Mouse (Mus musculus): Measurements from ENCODE around the gene Phc2. TPM values are rescaled to one million over a fixed set of nuclear protein-coding genes. Genes with fewer than 3 reads are reported as not detected.
A peak's percentile ranks its signal among the peaks of the same experiment; 100 is the strongest.

The Phc2 gene
- total RNA-seq, 2 experiments from 2014 or later: 36.1 to 48.5 TPM

GRCm38 (mm10) chr4:128733496-128733895, 79.0 kb downstream of the Phc2 start:
- intact Hi-C loops (cut with DNase I): no loop called here
- no peak for DNase-seq (ENCODE audit: low spot score)

- intact Hi-C loops (cut with DNase I): no loop called here
- peak; percentile 70 for DNase-seq (ENCODE audit: low spot score)
Observed at GRCm38 (mm10) chr4:128734217-128734616, 79.7 kb downstream of the Phc2 start.

GRCm38 (mm10) chr4:128734721-128735671, 80.5 kb downstream of the Phc2 start:
- intact Hi-C loops (cut with DNase I): loop anchor here (5.0 kb wide), 1 partner anchor 37 kb away; no protein-coding TSS in a partner anchor
- no peak for DNase-seq (ENCODE audit: low spot score)

GRCm38 (mm10) chr4:128737137-128737589, 82.7 kb downstream of the Phc2 start:
- no peak for DNase-seq (ENCODE audit: low spot score)
- intact Hi-C loops (cut with DNase I): loop anchor here (5.0 kb wide), 1 partner anchor 35 kb away; no protein-coding TSS in a partner anchor

GRCm38 (mm10) chr4:128737825-128738610, 83.5 kb downstream of the Phc2 start:
- DNase-seq (ENCODE audit: low spot score): no peak
- intact Hi-C loops (cut with DNase I): loop anchor here (5.0 kb wide), 1 partner anchor 34 kb away; no protein-coding TSS in a partner anchor

GRCm38 (mm10) chr4:128740878-128741277, 86.4 kb downstream of the Phc2 start:
- no peak for DNase-seq (ENCODE audit: low spot score)
- intact Hi-C loops (cut with DNase I): no loop called here

GRCm38 (mm10) chr4:128741906-128742305, 87.4 kb downstream of the Phc2 start:
- intact Hi-C loops (cut with DNase I): no loop called here
- no peak for DNase-seq (ENCODE audit: low spot score)

- DNase-seq (ENCODE audit: low spot score): no peak
- intact Hi-C loops (cut with DNase I): no loop called here
Observed at GRCm38 (mm10) chr4:128742379-128742970, 88.0 kb downstream of the Phc2 start.

- intact Hi-C loops (cut with DNase I): no loop called here
- DNase-seq (ENCODE audit: low spot score): no peak
Observed at GRCm38 (mm10) chr4:128743031-128743626, 88.6 kb downstream of the Phc2 start.

- no peak for DNase-seq (ENCODE audit: low spot score)
- intact Hi-C loops (cut with DNase I): no loop called here
Observed at GRCm38 (mm10) chr4:128745160-128745559, 90.7 kb downstream of the Phc2 start.

GRCm38 (mm10) chr4:128747614-128748270, 93.2 kb downstream of the Phc2 start:
- DNase-seq (ENCODE audit: low spot score): no peak
- intact Hi-C loops (cut with DNase I): no loop called here

- DNase-seq (ENCODE audit: low spot score): no peak
- intact Hi-C loops (cut with DNase I): no loop called here
Observed at GRCm38 (mm10) chr4:128748309-128748708, 93.8 kb downstream of the Phc2 start.

GRCm38 (mm10) chr4:128751006-128751405, 96.5 kb downstream of the Phc2 start:
- intact Hi-C loops (cut with DNase I): no loop called here
- no peak for DNase-seq (ENCODE audit: low spot score)

GRCm38 (mm10) chr4:128752031-128752757, 97.7 kb downstream of the Phc2 start:
- intact Hi-C loops (cut with DNase I): no loop called here

GRCm38 (mm10) chr4:128753571-128753970, 99.1 kb downstream of the Phc2 start:
- no peak for DNase-seq (ENCODE audit: low spot score)
- intact Hi-C loops (cut with DNase I): no loop called here

More at GRCm38 (mm10) chr4:128752031-128752757, 97.7 kb downstream of the Phc2 start:
- DNase-seq (ENCODE audit: low spot score): no peak

- intact Hi-C loops (cut with DNase I): loop anchor here (5.0 kb wide), 1 partner anchor 43 kb away; no protein-coding TSS in a partner anchor
- DNase-seq (ENCODE audit: low spot score): no peak
Observed at GRCm38 (mm10) chr4:128755064-128755463, 100.6 kb downstream of the Phc2 start, which contains the start of gene A3galt2. Gene A3galt2 (plus strand): TSS chr4:128755364.

GRCm38 (mm10) chr4:128755900-128756299, 101.4 kb downstream of the Phc2 start:
- intact Hi-C loops (cut with DNase I): loop anchor here (5.0 kb wide), 1 partner anchor 44 kb away; no protein-coding TSS in a partner anchor
- no peak for DNase-seq (ENCODE audit: low spot score)

- DNase-seq (ENCODE audit: low spot score): no peak
- intact Hi-C loops (cut with DNase I): loop anchor here (5.0 kb wide), 1 partner anchor 47 kb away; no protein-coding TSS in a partner anchor
Observed at GRCm38 (mm10) chr4:128759214-128759613, 104.7 kb downstream of the Phc2 start.

Data from heart, postnatal 25 days (tissue).